Mouse (Mus musculus) olfactory bulb, adult 2 months (tissue): ENCODE results near the gene Lemd2.

ENCODE experiments used
- CTCF ChIP-seq: fragments of 200-500 bp; IDR thresholded peaks from 2 replicates; pipeline ENCODE4 v1.5.1; 2012; ENCODE audit warnings: low read depth, mild to moderate bottlenecking, low read length, moderate library complexity; ENCODE audit not compliant: insufficient read depth
- POLR2A ChIP-seq: fragments of 200-500 bp; IDR thresholded peaks from 2 replicates; pipeline ENCODE4 v1.6.1; 2012; ENCODE audit warnings: mild to moderate bottlenecking, low read depth, low read length, moderate library complexity; ENCODE audit not compliant: insufficient read depth

DNA sequence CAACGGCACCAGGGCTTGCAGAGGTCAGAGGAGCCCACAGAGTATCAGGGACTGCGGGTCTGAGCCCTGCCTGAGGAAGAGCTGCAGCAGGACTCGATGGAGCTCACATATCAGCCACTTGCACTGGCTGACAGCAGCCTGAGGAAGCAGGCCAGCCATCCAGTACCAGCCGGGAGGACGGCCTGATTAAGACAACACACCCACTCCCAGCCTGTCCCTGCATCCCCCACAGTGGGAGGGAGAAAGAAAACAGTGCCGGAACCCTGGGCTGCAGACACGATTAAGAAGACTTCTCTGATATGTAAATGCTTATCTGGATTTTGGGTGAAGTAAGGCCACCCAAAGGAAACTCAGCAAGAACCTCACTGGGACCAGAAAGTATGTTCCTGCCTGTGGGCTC lies 4.4 kb downstream of the Lemd2 start:
- no peak for TF ChIP-seq POLR2A
- TF ChIP-seq CTCF: no peak
